In genomic region chr11:87968356-87969122, GRCm38 (mm10) we compare ENCODE assay signal across 10 mouse cellular contexts. TPM values are rescaled to one million over a fixed set of nuclear protein-coding genes. Genes with fewer than 3 reads are reported as not detected.
DNase-seq lines count a peak whose midpoint lies in the region; ATAC-seq and TF ChIP-seq lines count a peak whose summit lies in the region.
"Had no signal": no experiment of that assay in that cellular context is flagged by ENCODE, and none has a peak within 500 bp of the region (broad histone marks: within the 10 kb centered on the region; RNA-seq: fewer than 3 reads in every experiment).

No protein-coding gene starts in this region.

- no peak overlapping the region for H3K27ac ChIP-seq in heart, embryonic 11.5 days (ENCODE audit: low read depth, low read length)
- no peak overlapping the region for H3K27ac ChIP-seq in hindbrain, postnatal 0 days

- H3K4me3 ChIP-seq in heart, embryonic 11.5 days (ENCODE audit: low read depth, low read length): peak overlapping the region; percentile 21; the same call in 1 of the 2 replicates
- H3K4me3 ChIP-seq in E14TG2a.4 (replicated peaks; ENCODE audit: low read length): no peak overlapping the region; the same call in 1 of the 2 replicates
- no peak overlapping the region for H3K4me3 ChIP-seq in hindbrain, postnatal 0 days (ENCODE audit: low read length)

- peak overlapping the region; percentile 59 for H3K4me2 ChIP-seq in heart, embryonic 11.5 days
- H3K4me2 ChIP-seq in hindbrain, postnatal 0 days (ENCODE audit: low read depth, low read length): peak overlapping the region; percentile 49

- TF ChIP-seq CTCF in E14TG2a.4 (conservative IDR thresholded peaks at IDR 0.05; ENCODE audit: low read length): peak; percentile 32; the same call in 1 of the 2 replicates
- peak; percentile 27; the same call in 1 of the 2 replicates for TF ChIP-seq CTCF in hindbrain, postnatal 0 days (IDR thresholded peaks at IDR 0.05; ENCODE audit: low read depth)

- peaks cover 2% of the 10 kb centered on the region; the same call in 1 of the 2 replicates for H3K4me1 ChIP-seq in heart, embryonic 11.5 days (ENCODE audit: control insufficient read depth, insufficient read depth, low read length)
- peaks cover 34% of the 10 kb centered on the region for H3K4me1 ChIP-seq in E14TG2a.4 (replicated peaks; ENCODE audit: low read depth, low read length)
- no peaks in the 10 kb centered on the region for H3K4me1 ChIP-seq in hindbrain, postnatal 0 days (ENCODE audit: insufficient read depth, low read length)

- no peak for DNase-seq in heart, adult 9 months (ENCODE audit: low spot score in 2 of 2)
- no peak for DNase-seq in hindbrain, postnatal 0 days (ENCODE audit: low spot score)
- no peak for DNase-seq in spleen, adult 12 weeks (ENCODE audit: low spot score)
- DNase-seq in ovary, adult 18-20 months (ENCODE audit: low spot score): no peak

- 15% methylated on average over 14 of the region's 20 CpGs for WGBS in heart, embryonic 11.5 days (ENCODE audit: insufficient replicate concordance)
- WGBS in hindbrain, postnatal 0 days: 25% methylated on average over 15 of the region's 20 CpGs

- no peak for ATAC-seq in heart, embryonic 11.5 days (replicated peaks; ENCODE audit: insufficient number of reproducible peaks, low FRiP score, low TSS enrichment)
- ATAC-seq in hindbrain, postnatal 0 days: no peak
- peak; percentile 35; the same call in 1 of the 2 replicates for ATAC-seq in megakaryocyte progenitor cell, adult 5-6 weeks (replicated peaks; ENCODE audit: poor library complexity)
- ATAC-seq in inflammation-experienced regulatory T-cells, adult 6 months: no peak

- H3K9me3 ChIP-seq in heart, embryonic 11.5 days (replicated peaks; ENCODE audit: control insufficient read depth, low read length): no peaks in the 10 kb centered on the region
- H3K9me3 ChIP-seq in E14TG2a.4 (ENCODE audit: low read length): no peaks in the 10 kb centered on the region
- no peaks in the 10 kb centered on the region for H3K9me3 ChIP-seq in hindbrain, postnatal 0 days (ENCODE audit: low read length)

- H3K36me3 ChIP-seq in heart, embryonic 11.5 days (ENCODE audit: control insufficient read depth, insufficient read depth, low read length): no peaks in the 10 kb centered on the region
- H3K36me3 ChIP-seq in E14TG2a.4 (ENCODE audit: insufficient read depth, low read length): no peaks in the 10 kb centered on the region
- no peaks in the 10 kb centered on the region for H3K36me3 ChIP-seq in hindbrain, postnatal 0 days (ENCODE audit: insufficient read depth, low read length)

- H3K9ac ChIP-seq in heart, embryonic 11.5 days (ENCODE audit: low read depth, low read length): no peak overlapping the region
- H3K9ac ChIP-seq in hindbrain, postnatal 0 days (replicated peaks; ENCODE audit: low read length): no peak overlapping the region

- H3K27me3 ChIP-seq in heart, embryonic 11.5 days (ENCODE audit: control insufficient read depth, insufficient read depth, low read length): peaks cover 3% of the 10 kb centered on the region; the same call in 1 of the 2 replicates
- 0 out of 2 replicates have a peak, but pooled peaks cover 8% of the 10 kb centered on the region for H3K27me3 ChIP-seq in E14TG2a.4 (ENCODE audit: insufficient read depth, low read length)
- H3K27me3 ChIP-seq in hindbrain, postnatal 0 days (ENCODE audit: insufficient read depth, low read length): no peaks in the 10 kb centered on the region

RNA-seq across cellular contexts. Expression of gene Dynll2, which starts 18.8 kb away (rescaled TPM):
- 16.7 and 17.2 TPM in 2 replicates for polyA plus RNA-seq in heart, embryonic 11.5 days (2014; fragmentation: Nextera tagmentation; extraction: Ambion mirVana)
- total RNA-seq in hindbrain, postnatal 0 days (2014; rRNA removed): 51.3 and 62.1 TPM in 2 replicates
- 59.7 and 60.5 TPM in 2 replicates for polyA plus RNA-seq in hindbrain, postnatal 0 days (2015; fragmentation: Nextera tagmentation; extraction: Ambion mirVana)
- 11.1 and 12.8 TPM in 2 replicates for total RNA-seq in megakaryocyte progenitor cell, adult 5-6 weeks (2015)
- 9.7 and 18.0 TPM in 2 replicates for total RNA-seq in megakaryocyte progenitor cell, adult 5-6 weeks (2017)
- 1 to 10 TPM; 1.7 to 7.1 (median 3.9) TPM for polyA plus RNA-seq in inflammation-experienced regulatory T-cells, adult 6 months (2017; shearing (Covaris generic))

RNA-seq across cellular contexts. Expression of gene Olfr464, which starts 47.8 kb away (rescaled TPM):
- polyA plus RNA-seq in heart, embryonic 11.5 days (2014; fragmentation: Nextera tagmentation; extraction: Ambion mirVana): not detected in 2 replicates
- 0.29 and 0.37 TPM in 2 replicates for total RNA-seq in hindbrain, postnatal 0 days (2014; rRNA removed)
- 0.16 TPM in 1 of 2 replicates, not detected in the other for polyA plus RNA-seq in hindbrain, postnatal 0 days (2015; fragmentation: Nextera tagmentation; extraction: Ambion mirVana)
- total RNA-seq in megakaryocyte progenitor cell, adult 5-6 weeks (2015): not detected in 2 replicates
- not detected in 2 replicates for total RNA-seq in megakaryocyte progenitor cell, adult 5-6 weeks (2017)
- not detected for polyA plus RNA-seq in inflammation-experienced regulatory T-cells, adult 6 months (2017; shearing (Covaris generic))
- total RNA-seq: gastrocnemius, adult 8-10 months had no signal
- polyA plus RNA-seq: activated CD4-positive, CD25-positive, alpha-beta regulatory T cell, adult 4 months had no signal
